Mouse (Mus musculus): ENCODE measurements around the gene Acp4. TPM values are rescaled to one million over a fixed set of nuclear protein-coding genes. Genes with fewer than 3 reads are reported as not detected.
"Not testable (repeated sequence)": the region's sequence is repeated elsewhere in the genome, so short reads cannot be mapped to it uniquely, and the experiment has no call there.

Gene Acp4
- total RNA-seq, 1 experiment from 2014 or later, result not detected

- ATAC-seq (ENCODE audit: extremely low read depth, insufficient number of reproducible peaks, low FRiP score, poor library complexity, severe bottlenecking), result not testable (repeated sequence)
Observed at GRCm38 (mm10) chr7:44222335-44222734, 34.8 kb downstream of the Acp4 start.

GRCm38 (mm10) chr7:44221601-44222000 lies 35.6 kb downstream of the Acp4 start:
- ATAC-seq (ENCODE audit: extremely low read depth, insufficient number of reproducible peaks, low FRiP score, poor library complexity, severe bottlenecking), result not testable (repeated sequence)

GRCm38 (mm10) chr7:44215645-44216044 lies 41.5 kb downstream of the Acp4 start, which contains the start of gene Klk1b5:
Gene Klk1b5, plus strand, starts transcription at chr7:44215945.
- no peak for ATAC-seq (ENCODE audit: extremely low read depth, insufficient number of reproducible peaks, low FRiP score, poor library complexity, severe bottlenecking)

GRCm38 (mm10) chr7:44208307-44208706 lies 48.9 kb downstream of the Acp4 start:
- ATAC-seq (ENCODE audit: extremely low read depth, insufficient number of reproducible peaks, low FRiP score, poor library complexity, severe bottlenecking), result no peak

- not testable (repeated sequence) for ATAC-seq (ENCODE audit: extremely low read depth, insufficient number of reproducible peaks, low FRiP score, poor library complexity, severe bottlenecking)
Observed at GRCm38 (mm10) chr7:44207135-44207534, 50.0 kb downstream of the Acp4 start, which contains the start of gene Klk1b4. Gene Klk1b4, plus strand, starts transcription at chr7:44207435.

Other genes starting within 250 kb of the Acp4 start
- not detected in 2 replicates for gene Klk1b26, start 245.2 kb downstream of the Acp4 start, total RNA-seq (2017)
- not detected in 2 replicates for gene Klk1b27, start 205.1 kb downstream of the Acp4 start, total RNA-seq (2017)
- not detected in 2 replicates for gene Klk1b21, start 155.1 kb downstream of the Acp4 start, total RNA-seq (2017)
- not detected in 2 replicates for gene Klk1b22, start 144.7 kb downstream of the Acp4 start, total RNA-seq (2017)
- not detected in 2 replicates for gene Klk1b16, start 120.6 kb downstream of the Acp4 start, total RNA-seq (2017)
- gene Klk1b24, start 69.1 kb downstream of the Acp4 start, total RNA-seq (2017), result not detected in 2 replicates
- gene Klk1b3, start 59.2 kb downstream of the Acp4 start, total RNA-seq (2017), result not detected in 2 replicates
- not detected in 2 replicates for gene Klk1b4, start 49.9 kb downstream of the Acp4 start, total RNA-seq (2017)
- gene Klk1b5, start 41.4 kb downstream of the Acp4 start, total RNA-seq (2017), result not detected in 2 replicates
- gene Klk1, start 32.0 kb downstream of the Acp4 start, total RNA-seq (2017), result not detected in 2 replicates
- gene Gm36864, start 21.2 kb downstream of the Acp4 start, total RNA-seq (2017), result not detected in 2 replicates
- gene 1700028J19Rik, start 10.7 kb downstream of the Acp4 start, total RNA-seq (2017), result 1.4 TPM in 1 of 2 replicates, not detected in the other
- 55.9 and 59.7 TPM in 2 replicates for gene 2410002F23Rik, start 10.7 kb downstream of the Acp4 start, total RNA-seq (2017)
- not detected in 2 replicates for gene Gm15517, start 4.1 kb upstream of the Acp4 start, total RNA-seq (2017)
- 3.3 and 4.3 TPM in 2 replicates for gene Clec11a, start 49.5 kb upstream of the Acp4 start, total RNA-seq (2017)
- 2.1 and 5.9 TPM in 2 replicates for gene Shank1, start 52.9 kb upstream of the Acp4 start, total RNA-seq (2017)
- gene Syt3, start 126.7 kb upstream of the Acp4 start, total RNA-seq (2017), result not detected in 2 replicates
- gene 1700008O03Rik, start 128.4 kb upstream of the Acp4 start, total RNA-seq (2017), result not detected in 2 replicates
- not detected in 2 replicates for gene Lrrc4b, start 171.6 kb upstream of the Acp4 start, total RNA-seq (2017)
- not detected in 2 replicates for gene Aspdh, start 208.0 kb upstream of the Acp4 start, total RNA-seq (2017)
- gene Josd2, start 210.6 kb upstream of the Acp4 start, total RNA-seq (2017), result 19.9 and 24.7 TPM in 2 replicates
- gene Emc10, start 239.2 kb upstream of the Acp4 start, total RNA-seq (2017), result 29.0 and 37.8 TPM in 2 replicates
- 7.3 and 7.6 TPM in 2 replicates for gene Fam71e1, start 239.2 kb upstream of the Acp4 start, total RNA-seq (2017)